Mouse (Mus musculus): Measurements from ENCODE around the gene Fnip1. TPM values are rescaled to one million over a fixed set of nuclear protein-coding genes. Genes with fewer than 3 reads are reported as not detected.

The Fnip1 gene
- total and polyA plus RNA-seq, 3 experiments = 11.9 to 13.6 TPM; not detected in 1

- H3K79me2 ChIP-seq (ENCODE audit: control insufficient read depth, insufficient read depth, low read length, poor library complexity) = no peaks in the 10 kb centered on the region; the same call in 1 of the 2 replicates
- no peak overlapping the region for H3K27ac ChIP-seq (ENCODE audit: control insufficient read depth, low read depth, low read length)
- no peaks in the 10 kb centered on the region for H3K9me3 ChIP-seq (replicated peaks; ENCODE audit: insufficient read depth, low read length)
- peaks cover 8% of the 10 kb centered on the region in 2 experiments for H3K36me3 ChIP-seq (ENCODE audit: control insufficient read depth in 1 of 2, insufficient read depth in 2 of 2, low read length in 2 of 2)
- no peaks in the 10 kb centered on the region for H3K4me1 ChIP-seq (ENCODE audit: control insufficient read depth in 1 of 2, insufficient read depth in 2 of 2, low read length in 2 of 2)
- TF ChIP-seq BHLHE40 (IDR thresholded peaks at IDR 0.05; ENCODE audit: borderline replicate concordance, low read depth, low read length) = no peak
- no peak for TF ChIP-seq UBTF (IDR thresholded peaks at IDR 0.05; ENCODE audit: borderline replicate concordance, insufficient read depth, low read depth, low read length)
- no peak for TF ChIP-seq RCOR1 (IDR thresholded peaks at IDR 0.05; ENCODE audit: low read depth, low read length)
- no peak for TF ChIP-seq NELFE (IDR thresholded peaks at IDR 0.05; ENCODE audit: low read depth, low read length)
- no peak for TF ChIP-seq ETS1 (IDR thresholded peaks at IDR 0.05; ENCODE audit: low read depth, low read length)
- no peak for TF ChIP-seq NRF1 (IDR thresholded peaks at IDR 0.05; ENCODE audit: insufficient read depth, low read depth, low read length, poor library complexity, severe bottlenecking)
- TF ChIP-seq TCF12 (IDR thresholded peaks at IDR 0.05; ENCODE audit: low read depth, low read length) = no peak
- TF ChIP-seq POLR2A (IDR thresholded peaks at IDR 0.05; ENCODE audit: control insufficient read depth in 1 of 2, insufficient read depth in 1 of 2, low read depth in 1 of 2, low read length in 2 of 2, poor library complexity in 1 of 2) = no peak
- no peak for TF ChIP-seq CHD1 (IDR thresholded peaks at IDR 0.05; ENCODE audit: low read depth, low read length)
- no peak overlapping the region for H3K9ac ChIP-seq (ENCODE audit: control insufficient read depth, low read depth, low read length, poor library complexity, severe bottlenecking)
- no peak for DNase-seq (ENCODE audit: low read depth, low spot score)
- H3K27me3 ChIP-seq (ENCODE audit: control insufficient read depth in 1 of 2, insufficient read depth in 2 of 2, low read length in 2 of 2) = no peaks in the 10 kb centered on the region
- H3K4me3 ChIP-seq (ENCODE audit: control insufficient read depth in 1 of 2, insufficient read depth in 1 of 2, low read depth in 2 of 2, low read length in 2 of 2) = no peak overlapping the region
These were observed 117.0 kb downstream of the Fnip1 start for GRCm38 (mm10) chr11:54554970-54555369.

DNA sequence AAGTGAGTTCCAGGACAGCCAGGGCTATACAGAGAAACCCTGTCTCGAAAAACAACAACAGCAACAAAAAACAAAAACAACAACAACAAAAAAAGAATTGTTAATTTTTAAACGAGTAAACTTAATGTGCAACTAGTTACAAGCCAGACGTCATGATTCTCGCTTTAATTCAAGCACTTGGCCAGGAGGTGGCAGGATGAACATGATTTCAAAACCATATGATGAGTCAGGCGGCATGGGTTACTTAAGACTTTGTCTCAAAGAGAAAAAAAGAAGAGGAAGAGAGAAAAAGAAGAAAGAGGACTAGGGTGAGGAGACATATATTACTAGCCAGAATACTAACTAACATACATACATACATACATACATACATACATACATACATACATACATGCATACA is 124.8 kb downstream of the Fnip1 start:
- no peaks in the 10 kb centered on the region for H3K27me3 ChIP-seq (ENCODE audit: control insufficient read depth in 1 of 2, insufficient read depth in 2 of 2, low read length in 2 of 2)
- no peak for TF ChIP-seq NRF1 (IDR thresholded peaks at IDR 0.05; ENCODE audit: insufficient read depth, low read depth, low read length, poor library complexity, severe bottlenecking)
- no peak for TF ChIP-seq ZC3H11A (IDR thresholded peaks at IDR 0.05; ENCODE audit: low read depth, low read length)
- TF ChIP-seq ZKSCAN1 (IDR thresholded peaks at IDR 0.05; ENCODE audit: low read depth, low read length) = no peak
- no peak for TF ChIP-seq KAT2A (conservative IDR thresholded peaks at IDR 0.05; ENCODE audit: low read depth, low read length)
- no peak for TF ChIP-seq ZNF384 (IDR thresholded peaks at IDR 0.05; ENCODE audit: low read depth, low read length)
- peak in 2 of 3 experiments; percentile 41 to 59; a peak in 3 of 6 replicates for TF ChIP-seq CTCF (IDR thresholded peaks at IDR 0.05 in 2 of 3, conservative IDR thresholded peaks at IDR 0.05 in 1 of 3; ENCODE audit: control insufficient read depth in 1 of 3, insufficient read depth in 1 of 3, low read depth in 2 of 3, low read length in 3 of 3, poor library complexity in 1 of 3, severe bottlenecking in 1 of 3)
- TF ChIP-seq TCF12 (IDR thresholded peaks at IDR 0.05; ENCODE audit: low read depth, low read length) = no peak
- TF ChIP-seq MAX (IDR thresholded peaks at IDR 0.05; ENCODE audit: low read length) = no peak
- TF ChIP-seq POLR2AphosphoS2 (IDR thresholded peaks at IDR 0.05; ENCODE audit: low read length) = no peak
- TF ChIP-seq ZMIZ1 (IDR thresholded peaks at IDR 0.05; ENCODE audit: low read depth, low read length) = no peak
- no peak for TF ChIP-seq POLR2A (IDR thresholded peaks at IDR 0.05; ENCODE audit: control insufficient read depth in 1 of 2, insufficient read depth in 1 of 2, low read depth in 1 of 2, low read length in 2 of 2, poor library complexity in 1 of 2)
- no peak for TF ChIP-seq NELFE (IDR thresholded peaks at IDR 0.05; ENCODE audit: low read depth, low read length)
- no peak for TF ChIP-seq TAL1 (IDR thresholded peaks at IDR 0.05; ENCODE audit: low read length)
- no peak for TF ChIP-seq CHD1 (IDR thresholded peaks at IDR 0.05; ENCODE audit: low read depth, low read length)
- peak; percentile 59 for TF ChIP-seq SMC3 (IDR thresholded peaks at IDR 0.05; ENCODE audit: low read depth, low read length)
- TF ChIP-seq MYC (IDR thresholded peaks at IDR 0.05; ENCODE audit: low read depth, low read length) = no peak
- peak; percentile 64 for TF ChIP-seq RAD21 (IDR thresholded peaks at IDR 0.05; ENCODE audit: low read depth, low read length)
- no peak for TF ChIP-seq GATA1 (IDR thresholded peaks at IDR 0.05; ENCODE audit: low read depth, low read length)
- no peak for TF ChIP-seq USF2 (IDR thresholded peaks at IDR 0.05; ENCODE audit: borderline replicate concordance in 1 of 2, insufficient read depth in 1 of 2, low read depth in 1 of 2, low read length in 2 of 2)

More for the DNA sequence above, 124.8 kb downstream of the Fnip1 start:
- no peak overlapping the region for H3K4me3 ChIP-seq (ENCODE audit: control insufficient read depth in 1 of 2, insufficient read depth in 1 of 2, low read depth in 2 of 2, low read length in 2 of 2)
- H3K27ac ChIP-seq (ENCODE audit: control insufficient read depth, low read depth, low read length) = no peak overlapping the region
- no peaks in the 10 kb centered on the region for H3K4me1 ChIP-seq (ENCODE audit: control insufficient read depth in 1 of 2, insufficient read depth in 2 of 2, low read length in 2 of 2)
- H3K36me3 ChIP-seq (ENCODE audit: control insufficient read depth in 1 of 2, insufficient read depth in 2 of 2, low read length in 2 of 2) = peaks cover 2 to 12% of the 10 kb centered on the region in 2 experiments; a peak in 3 of 4 replicates
- no peak overlapping the region for H3K9ac ChIP-seq (ENCODE audit: control insufficient read depth, low read depth, low read length, poor library complexity, severe bottlenecking)
- no peaks in the 10 kb centered on the region for H3K9me3 ChIP-seq (replicated peaks; ENCODE audit: insufficient read depth, low read length)
- peak; percentile 76 for DNase-seq (ENCODE audit: low read depth, low spot score)
- no peaks in the 10 kb centered on the region for H3K79me2 ChIP-seq (ENCODE audit: control insufficient read depth, insufficient read depth, low read length, poor library complexity)
